Mouse (Mus musculus): ENCODE results near the gene Aimp1.

DNA sequence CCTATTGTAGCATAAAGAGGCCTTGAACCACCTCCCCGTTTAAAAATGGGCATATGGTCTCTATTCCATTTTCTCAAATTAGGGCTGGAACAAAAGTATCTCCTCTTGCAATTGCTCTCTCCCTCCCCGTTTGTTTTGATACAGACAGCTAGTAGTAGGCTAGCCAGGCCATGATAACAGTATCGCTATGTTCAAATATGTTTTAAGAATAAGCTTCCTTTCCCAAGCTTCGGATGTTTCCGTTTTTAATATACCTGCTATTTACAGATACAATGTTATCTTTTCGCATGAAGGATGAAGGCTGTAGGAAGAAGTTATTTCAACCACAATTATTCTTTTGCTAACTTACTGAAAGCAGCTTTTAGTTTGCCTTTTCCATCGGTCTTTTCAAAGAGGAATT is 34.8 kb downstream of the Aimp1 start:
- TF ChIP-seq CTCF (IDR thresholded peaks at IDR 0.05; ENCODE audit: low read depth): no peak
- TF ChIP-seq EP300 (IDR thresholded peaks at IDR 0.05; ENCODE audit: low read depth): no peak

Measured in heart, postnatal 0 days (tissue).